Mouse (Mus musculus): ENCODE measurements around the gene Mmp23.
"Not testable (repeated sequence)": the region's sequence is repeated elsewhere in the genome, so short reads cannot be mapped to it uniquely, and the experiment has no call there.

Mmp23 gene

GRCm38 (mm10) chr4:155654456-155655298 lies 1.5 kb upstream of the Mmp23 start:
- DNase-seq: peak; percentile 86

GRCm38 (mm10) chr4:155654183-155654455 lies 935 bp upstream of the Mmp23 start:
- DNase-seq: no peak

GRCm38 (mm10) chr4:155653451-155654182 lies 433 bp upstream of the Mmp23 start:
- DNase-seq: peak; percentile 80

- peak; percentile 73 for DNase-seq
Measured at GRCm38 (mm10) chr4:155652283-155653085, 700 bp downstream of the Mmp23 start.

GRCm38 (mm10) chr4:155651553-155652269 lies 1.5 kb downstream of the Mmp23 start:
- DNase-seq: peak; percentile 37

GRCm38 (mm10) chr4:155649355-155649754 lies 3.8 kb downstream of the Mmp23 start:
- peak; percentile 43 for DNase-seq

- no peak for DNase-seq
Measured at GRCm38 (mm10) chr4:155645721-155646120, 7.5 kb downstream of the Mmp23 start.

GRCm38 (mm10) chr4:155645308-155645707 lies 7.9 kb downstream of the Mmp23 start, which contains the start of gene Gm10563:
Gene Gm10563 (minus strand): TSS chr4:155645408.
- DNase-seq: not testable (repeated sequence)

- DNase-seq: no peak
Measured at GRCm38 (mm10) chr4:155643531-155643930, 9.7 kb downstream of the Mmp23 start.

GRCm38 (mm10) chr4:155635766-155636499 lies 17.3 kb downstream of the Mmp23 start:
- DNase-seq: no peak

GRCm38 (mm10) chr4:155630267-155630666 lies 22.9 kb downstream of the Mmp23 start:
- no peak for DNase-seq

GRCm38 (mm10) chr4:155624338-155625291 lies 28.6 kb downstream of the Mmp23 start, which contains the start of gene Cdk11b:
Gene Cdk11b (plus strand): TSS chr4:155624854.
- DNase-seq: peak; percentile 98

GRCm38 (mm10) chr4:155618321-155618720 lies 34.9 kb downstream of the Mmp23 start:
- no peak for DNase-seq

- no peak for DNase-seq
Measured at GRCm38 (mm10) chr4:155613264-155613663, 39.9 kb downstream of the Mmp23 start.

GRCm38 (mm10) chr4:155611860-155612259 lies 41.3 kb downstream of the Mmp23 start:
- DNase-seq: no peak

GRCm38 (mm10) chr4:155606825-155607224 lies 46.4 kb downstream of the Mmp23 start:
- DNase-seq: no peak

GRCm38 (mm10) chr4:155605132-155605531 lies 48.1 kb downstream of the Mmp23 start:
- no peak for DNase-seq

GRCm38 (mm10) chr4:155603801-155604200 lies 49.4 kb downstream of the Mmp23 start:
- no peak for DNase-seq

- no peak for DNase-seq
Measured at GRCm38 (mm10) chr4:155602753-155603152, 50.4 kb downstream of the Mmp23 start.

- DNase-seq: no peak
Measured at GRCm38 (mm10) chr4:155601997-155602456, 51.2 kb downstream of the Mmp23 start.

Measured in cerebellum, adult 9-11 months (tissue).